ENCODE assay signal across 10 mouse cellular contexts in the genomic region with DNA sequence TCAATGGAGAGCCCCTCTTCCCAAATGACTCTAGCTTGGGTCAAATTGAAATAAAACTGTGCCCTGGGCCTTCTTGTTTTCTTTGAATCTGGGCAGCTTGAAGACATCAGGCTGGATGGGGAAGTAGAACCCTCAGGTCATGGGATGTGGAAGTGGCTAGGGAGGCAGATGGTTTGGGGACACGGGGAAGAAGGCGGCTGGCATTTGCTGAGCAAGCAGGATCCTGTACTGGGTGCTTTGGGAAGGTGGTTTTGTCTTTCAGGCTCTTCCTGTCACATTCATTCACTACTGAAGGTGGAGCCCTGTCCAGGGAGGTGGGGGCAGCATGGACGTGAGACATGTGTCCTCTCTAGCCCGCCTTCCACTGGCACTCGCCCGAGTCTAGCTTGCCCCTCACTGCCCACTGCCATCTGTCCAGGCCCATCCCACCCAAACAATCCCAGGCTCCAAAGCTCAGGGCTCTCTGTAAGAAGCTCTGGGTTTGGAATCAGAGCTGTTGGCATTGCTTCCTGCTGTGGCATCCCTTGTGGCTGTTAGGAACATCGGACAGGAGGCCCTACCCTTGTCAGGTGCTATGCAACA. TPM values are rescaled to one million over a fixed set of nuclear protein-coding genes. Genes with fewer than 3 reads are reported as not detected.
DNase-seq lines count a peak whose midpoint lies in the region; ATAC-seq and TF ChIP-seq lines count a peak whose summit lies in the region.
"Had no signal": no experiment of that assay in that cellular context is flagged by ENCODE, and none has a peak within 500 bp of the region (broad histone marks: within the 10 kb centered on the region; RNA-seq: fewer than 3 reads in every experiment).

No protein-coding gene starts in this region.

- H3K4me1 ChIP-seq in kidney, embryonic 16.5 days (ENCODE audit: insufficient read depth, low read length): peaks cover 96% of the 10 kb centered on the region
- peaks cover 100% of the 10 kb centered on the region for H3K4me1 ChIP-seq in embryonic facial prominence, embryonic 10.5 days
- peaks cover 87% of the 10 kb centered on the region for H3K4me1 ChIP-seq in liver, postnatal 0 days (ENCODE audit: insufficient read depth)

- TF ChIP-seq CTCF in liver, postnatal 0 days (IDR thresholded peaks at IDR 0.05; ENCODE audit: low read depth): no peak

- DNase-seq in cerebellum, adult 9-11 months: peak; percentile 54
- DNase-seq in cerebellum, adult 18-20 months: no peak
- DNase-seq in kidney, adult 8-10 months: no peak
- no peak for DNase-seq in embryonic facial prominence, embryonic 10.5 days (ENCODE audit: low spot score)
- peak; percentile 18 for DNase-seq in liver, postnatal 0 days
- no peak for DNase-seq in gastrocnemius, postnatal 10 days
- DNase-seq in layer of hippocampus, adult 11-12 months (ENCODE audit: low spot score): no peak
- DNase-seq: kidney, adult 18-20 months; lung, adult 2 months had no signal

- 35% methylated on average over 7 of the region's 7 CpGs for WGBS in kidney, embryonic 16.5 days
- WGBS in embryonic facial prominence, embryonic 10.5 days: 80% methylated on average over 7 of the region's 7 CpGs
- WGBS in liver, postnatal 0 days (ENCODE audit: insufficient replicate concordance): 57% methylated on average over 7 of the region's 7 CpGs

- no peak overlapping the region for H3K4me3 ChIP-seq in kidney, embryonic 16.5 days (ENCODE audit: low read length)
- H3K4me3 ChIP-seq in embryonic facial prominence, embryonic 10.5 days: no peak overlapping the region
- H3K4me3 ChIP-seq in liver, postnatal 0 days (ENCODE audit: low read depth, low read length): no peak overlapping the region

- no peaks in the 10 kb centered on the region for H3K27me3 ChIP-seq in kidney, embryonic 16.5 days (ENCODE audit: insufficient read depth, low read length)
- H3K27me3 ChIP-seq in embryonic facial prominence, embryonic 10.5 days (replicated peaks; ENCODE audit: low read depth, poor library complexity, severe bottlenecking): no peaks in the 10 kb centered on the region
- no peaks in the 10 kb centered on the region for H3K27me3 ChIP-seq in liver, postnatal 0 days (ENCODE audit: insufficient read depth, low read length)

- no peaks in the 10 kb centered on the region for H3K9me3 ChIP-seq in kidney, embryonic 16.5 days (ENCODE audit: low read length)
- H3K9me3 ChIP-seq in embryonic facial prominence, embryonic 10.5 days: no peaks in the 10 kb centered on the region
- H3K9me3 ChIP-seq in liver, postnatal 0 days (ENCODE audit: low read length): no peaks in the 10 kb centered on the region

- 0 out of 2 replicates have a peak overlapping the region, but pooled peaks have one; percentile 31 for H3K27ac ChIP-seq in kidney, embryonic 16.5 days (ENCODE audit: low read length)
- peak overlapping the region; percentile 1; the same call in 1 of the 2 replicates for H3K27ac ChIP-seq in embryonic facial prominence, embryonic 10.5 days (replicated peaks)
- peak overlapping the region; percentile 34; the same call in 1 of the 2 replicates for H3K27ac ChIP-seq in liver, postnatal 0 days (ENCODE audit: low read depth)

- no peak overlapping the region; the same call in 1 of the 2 replicates for H3K9ac ChIP-seq in kidney, embryonic 16.5 days (replicated peaks; ENCODE audit: low read length)
- no peak overlapping the region for H3K9ac ChIP-seq in liver, postnatal 0 days (replicated peaks)

- no peak overlapping the region for H3K4me2 ChIP-seq in kidney, embryonic 16.5 days (replicated peaks; ENCODE audit: low read depth, low read length)
- H3K4me2 ChIP-seq in liver, postnatal 0 days (ENCODE audit: low read depth, low read length): no peak overlapping the region

- H3K36me3 ChIP-seq in kidney, embryonic 16.5 days (ENCODE audit: insufficient read depth, low read length): no peaks in the 10 kb centered on the region
- H3K36me3 ChIP-seq in embryonic facial prominence, embryonic 10.5 days (replicated peaks): peaks cover 5% of the 10 kb centered on the region; the same call in 1 of the 2 replicates
- H3K36me3 ChIP-seq in liver, postnatal 0 days (replicated peaks; ENCODE audit: insufficient read depth, low read length): 0 out of 2 replicates have a peak, but pooled peaks cover 2% of the 10 kb centered on the region

- TF ChIP-seq EP300 in liver, postnatal 0 days (IDR thresholded peaks at IDR 0.05; ENCODE audit: low read depth): no peak

- no peak for ATAC-seq in kidney, embryonic 16.5 days (ENCODE audit: low FRiP score, low TSS enrichment)
- ATAC-seq in liver, postnatal 0 days: no peak

RNA-seq across cellular contexts. Expression of gene Zmiz1, which starts 11.3 kb away (rescaled TPM):
- polyA plus RNA-seq in kidney, embryonic 16.5 days (2015; fragmentation: Nextera tagmentation; extraction: Ambion mirVana): 36.0 and 46.6 TPM in 2 replicates
- polyA plus RNA-seq in embryonic facial prominence, embryonic 10.5 days (2016; fragmentation: Nextera tagmentation; extraction: Ambion mirVana): 42.8 and 45.6 TPM in 2 replicates
- polyA plus RNA-seq in liver, postnatal 0 days (2015; fragmentation: Nextera tagmentation; extraction: Ambion mirVana): 3.6 and 4.3 TPM in 2 replicates
- 10 to 100 TPM; 31.6 to 43.8 TPM for total RNA-seq in gastrocnemius, postnatal 10 days (2021)

Comparison
In these comparisons a context has a peak if more than half of its experiments do, and no peak if none do; other contexts are left out.
1. DNase-seq: peak in cerebellum, adult 9-11 months (single experiment) and liver, postnatal 0 days (single experiment); none in cerebellum, adult 18-20 months (0 of 2), kidney, adult 8-10 months (0 of 2), embryonic facial prominence, embryonic 10.5 days (single experiment), gastrocnemius, postnatal 10 days (single experiment) and layer of hippocampus, adult 11-12 months (single experiment).
2. Peak in every context shown above with its lines, with median percentiles within 50 percentile points of each other: H3K27ac ChIP-seq.